Mouse (Mus musculus) megakaryocyte, embryonic 14.5 days (primary cell): Measurements from ENCODE around the gene Zfp541.

Experiments used
- FLI1 ChIP-seq: IDR thresholded peaks from 2 replicates; pipeline ENCODE4 v1.6.1; 2012; ENCODE audit warnings: low read length, inconsistent platforms, mixed read lengths
- GATA1 ChIP-seq: IDR thresholded peaks from 3 replicates; pipeline ENCODE4 v1.6.1; 2012; ENCODE audit warnings: mixed read lengths, low read length, inconsistent platforms, borderline replicate concordance

- TF ChIP-seq GATA1 (no peak), FLI1 (no peak)
Observed at GRCm38 (mm10) chr7:16042850-16043775, 18.5 kb upstream of the Zfp541 start.
